ENCODE assay signal across 20 mouse cellular contexts in genomic region chrX:52153451-52153850, GRCm38 (mm10). TPM values are rescaled to one million over a fixed set of nuclear protein-coding genes. Genes with fewer than 3 reads are reported as not detected.
DNase-seq lines count a peak whose midpoint lies in the region; ATAC-seq lines count a peak whose summit lies in the region.
"Had no signal": no experiment of that assay in that cellular context is flagged by ENCODE, and none has a peak within 500 bp of the region (broad histone marks: within the 10 kb centered on the region; RNA-seq: fewer than 3 reads in every experiment).

No protein-coding gene starts in this region.

- WGBS in kidney, embryonic 16.5 days = 67% methylated on average over 4 of the region's 4 CpGs

- H3K9me3 ChIP-seq in kidney, embryonic 16.5 days (ENCODE audit: low read length) = no peaks in the 10 kb centered on the region
- H3K9me3 ChIP-seq: forebrain, embryonic 13.5 days; neural tube, embryonic 15.5 days had no signal

- no peak overlapping the region for H3K4me2 ChIP-seq in kidney, embryonic 16.5 days (replicated peaks; ENCODE audit: low read depth, low read length)
- H3K4me2 ChIP-seq: forebrain, embryonic 13.5 days; hindbrain, embryonic 14.5 days; midbrain, embryonic 11.5 days; neural tube, embryonic 15.5 days had no signal

- H3K9ac ChIP-seq in kidney, embryonic 16.5 days (replicated peaks; ENCODE audit: low read length) = no peak overlapping the region
- H3K9ac ChIP-seq: forebrain, embryonic 13.5 days; hindbrain, embryonic 14.5 days; neural tube, embryonic 15.5 days had no signal

- H3K4me1 ChIP-seq in kidney, embryonic 16.5 days (ENCODE audit: insufficient read depth, low read length) = peaks cover 8% of the 10 kb centered on the region; the same call in 1 of the 2 replicates
- H3K4me1 ChIP-seq: neural tube, embryonic 15.5 days had no signal

- no peak for ATAC-seq in kidney, embryonic 16.5 days (ENCODE audit: low FRiP score, low TSS enrichment)
- no peak for ATAC-seq in monocyte, adult 5-6 weeks (replicated peaks; ENCODE audit: insufficient number of reproducible peaks, low FRiP score, low TSS enrichment, poor library complexity, severe bottlenecking)
- ATAC-seq: forebrain, embryonic 13.5 days; intestine, embryonic 16.5 days had no signal

- peak; percentile 22 for DNase-seq in adrenal gland, postnatal 10 days
- no peak for DNase-seq in adrenal gland, adult 2 months
- no peak for DNase-seq in kidney, postnatal 36 days
- DNase-seq in ovary, postnatal 36 days (ENCODE audit: low spot score) = peak; percentile 21
- no peak for DNase-seq in ovary, postnatal 10 days (ENCODE audit: low spot score)
- DNase-seq in testis, postnatal 14 days (ENCODE audit: low spot score) = peak; percentile 26
- DNase-seq: cerebellum, adult 2 months; gastrocnemius, postnatal 10 days; heart, postnatal 14 days; lung, adult 18-20 months; lung, postnatal 36 days; thymus, postnatal 14 days had no signal

- H3K27ac ChIP-seq in kidney, embryonic 16.5 days (ENCODE audit: low read length) = peak overlapping the region; percentile 24; the same call in 1 of the 2 replicates
- H3K27ac ChIP-seq: forebrain, embryonic 13.5 days; hindbrain, embryonic 14.5 days; neural tube, embryonic 15.5 days had no signal

- 0 out of 2 replicates have a peak, but pooled peaks cover 5% of the 10 kb centered on the region for H3K27me3 ChIP-seq in kidney, embryonic 16.5 days (ENCODE audit: insufficient read depth, low read length)
- H3K27me3 ChIP-seq: CH12.LX; forebrain, embryonic 13.5 days; neural tube, embryonic 15.5 days had no signal

- H3K4me3 ChIP-seq in kidney, embryonic 16.5 days (ENCODE audit: low read length) = no peak overlapping the region
- H3K4me3 ChIP-seq: forebrain, embryonic 13.5 days; neural tube, embryonic 15.5 days had no signal

- H3K36me3 ChIP-seq in kidney, embryonic 16.5 days (ENCODE audit: insufficient read depth, low read length) = no peaks in the 10 kb centered on the region
- H3K36me3 ChIP-seq: neural tube, embryonic 15.5 days had no signal

RNA-seq across cellular contexts. Expression of gene Gpc4, which starts 11.6 kb away (rescaled TPM):
- total RNA-seq in adrenal gland, postnatal 10 days (2021) = 100 to 1,000 TPM in 1 of 2 experiments, 10 to 100 TPM in 1; 96.0 to 113 TPM
- total RNA-seq in adrenal gland, adult 2 months (2021) = 100 to 1,000 TPM in 1 of 2 experiments, 10 to 100 TPM in 1; 82.9 to 174 TPM
- polyA plus RNA-seq in adrenal gland, adult 2 months (2012; rRNA removed) = 63.6 and 100 TPM in 2 replicates
- polyA plus RNA-seq in kidney, embryonic 16.5 days (2015; fragmentation: Nextera tagmentation; extraction: Ambion mirVana) = 107 TPM in 2 replicates
- 0.39 to 1.2 TPM in 2 of 3 replicates, not detected in the other for total RNA-seq in monocyte, adult 5-6 weeks (2017)
- total RNA-seq: CH12.LX had no signal

Comparison
In these comparisons a context has a peak if more than half of its experiments do, and no peak if none do; other contexts are left out.
1. DNase-seq: peak in adrenal gland, postnatal 10 days (single experiment), ovary, postnatal 36 days (single experiment) and testis, postnatal 14 days (single experiment); none in adrenal gland, adult 2 months (single experiment), kidney, postnatal 36 days (0 of 2) and ovary, postnatal 10 days (single experiment).
2. RNA of gene Gpc4, which starts 11.6 kb away (total RNA-seq): 82.9 to 174 TPM in adrenal gland, adult 2 months and 96.0 to 113 TPM in adrenal gland, postnatal 10 days; 0.39 to 1.2 TPM in monocyte, adult 5-6 weeks; every median in the first group is over 10 times any median in the second.